Mouse (Mus musculus): Measurements from ENCODE around the gene Pold2.

- no peak for TF ChIP-seq ZNF384 (IDR thresholded peaks at IDR 0.05; ENCODE audit: low read depth, low read length)
- TF ChIP-seq KAT2A (conservative IDR thresholded peaks at IDR 0.05; ENCODE audit: low read depth, low read length): no peak
- no peak for TF ChIP-seq CTCF (IDR thresholded peaks at IDR 0.05 in 2 of 3, conservative IDR thresholded peaks at IDR 0.05 in 1 of 3; ENCODE audit: control insufficient read depth in 1 of 3, insufficient read depth in 1 of 3, low read depth in 2 of 3, low read length in 3 of 3, poor library complexity in 1 of 3, severe bottlenecking in 1 of 3)
- TF ChIP-seq TBP (IDR thresholded peaks at IDR 0.05; ENCODE audit: low read depth, low read length): no peak
- no peak for TF ChIP-seq TCF12 (IDR thresholded peaks at IDR 0.05; ENCODE audit: low read depth, low read length)
These were observed 22.6 kb downstream of the Pold2 start for GRCm38 (mm10) chr11:5855481-5855880.

Data from MEL (cell line).